Mouse (Mus musculus) brown adipose tissue, adult 24 weeks (tissue): ENCODE results near the gene Pdzd2. TPM values are rescaled to one million over a fixed set of nuclear protein-coding genes. Genes with fewer than 3 reads are reported as not detected.

Experiments
- H3K27ac ChIP-seq: fragments of 200-500 bp; replicated peaks from 2 replicates; pipeline ENCODE4 v1.5.1; 2012; ENCODE audit warnings: low read depth, mild to moderate bottlenecking, low read length
- H3K4me1 ChIP-seq: fragments of 200-500 bp; 2 replicates; pipeline ENCODE4 v1.6.1; 2012; ENCODE audit warnings: low read length, mixed read lengths; ENCODE audit not compliant: control insufficient read depth, insufficient read depth, insufficient read length
- H3K4me3 ChIP-seq: fragments of 200-500 bp; 2 replicates; pipeline ENCODE4 v1.5.1; 2012; ENCODE audit warnings: low read depth, mild to moderate bottlenecking, low read length, moderate library complexity; ENCODE audit not compliant: insufficient read depth
- polyA plus RNA-seq: library from polyadenylated mRNA; stranded (reverse); fragments of >200 nt; gene quantifications from 2 replicates; pipeline ENCODE4 v1.2.4, GENCODE M21; 2012; ENCODE audit not compliant: missing spikeins, insufficient read depth, insufficient read length

The Pdzd2 gene
- polyA plus RNA-seq, 1 experiment = 23.7 TPM

GRCm38 (mm10) chr15:12357459-12357858 lies 382.3 kb downstream of the Pdzd2 start:
- no peaks in the 10 kb centered on the region for H3K4me1 ChIP-seq
- H3K4me3 ChIP-seq = no peak overlapping the region
- H3K27ac ChIP-seq = no peak overlapping the region

- no peak overlapping the region for H3K27ac ChIP-seq
- H3K4me1 ChIP-seq = no peaks in the 10 kb centered on the region
- no peak overlapping the region for H3K4me3 ChIP-seq
Observed at GRCm38 (mm10) chr15:12355907-12356306, 383.8 kb downstream of the Pdzd2 start.

- H3K4me1 ChIP-seq = no peaks in the 10 kb centered on the region
- H3K27ac ChIP-seq = no peak overlapping the region
- no peak overlapping the region for H3K4me3 ChIP-seq
Observed at GRCm38 (mm10) chr15:12355261-12355660, 384.5 kb downstream of the Pdzd2 start.

GRCm38 (mm10) chr15:12354281-12354810 lies 385.4 kb downstream of the Pdzd2 start:
- Histone ChIP-seq H3K4me1 (no peaks in the 10 kb centered on the region), H3K27ac (no peak overlapping the region), H3K4me3 (no peak overlapping the region)

GRCm38 (mm10) chr15:12351470-12351869 lies 388.3 kb downstream of the Pdzd2 start:
- no peak overlapping the region for H3K4me3 ChIP-seq
- peaks cover 3% of the 10 kb centered on the region; the same call in 1 of the 2 replicates for H3K4me1 ChIP-seq
- no peak overlapping the region for H3K27ac ChIP-seq

- Histone ChIP-seq H3K27ac (no peak overlapping the region), H3K4me1 (peaks cover 3% of the 10 kb centered on the region; the same call in 1 of the 2 replicates), H3K4me3 (no peak overlapping the region)
Observed at GRCm38 (mm10) chr15:12349840-12350239, 389.9 kb downstream of the Pdzd2 start.

GRCm38 (mm10) chr15:12348950-12349349 lies 390.8 kb downstream of the Pdzd2 start:
- peaks cover 3% of the 10 kb centered on the region; the same call in 1 of the 2 replicates for H3K4me1 ChIP-seq
- H3K4me3 ChIP-seq = no peak overlapping the region
- no peak overlapping the region for H3K27ac ChIP-seq

GRCm38 (mm10) chr15:12346916-12347315 lies 392.8 kb downstream of the Pdzd2 start:
- Histone ChIP-seq H3K27ac (no peak overlapping the region), H3K4me3 (no peak overlapping the region), H3K4me1 (peaks cover 3% of the 10 kb centered on the region; the same call in 1 of the 2 replicates)

- no peak overlapping the region for H3K27ac ChIP-seq
- H3K4me3 ChIP-seq = no peak overlapping the region
- H3K4me1 ChIP-seq = peaks cover 4% of the 10 kb centered on the region; the same call in 1 of the 2 replicates
Observed at GRCm38 (mm10) chr15:12341401-12341758, 398.3 kb downstream of the Pdzd2 start.

- H3K4me1 ChIP-seq = peaks cover 5% of the 10 kb centered on the region; the same call in 1 of the 2 replicates
- H3K27ac ChIP-seq = no peak overlapping the region
- no peak overlapping the region for H3K4me3 ChIP-seq
Observed at GRCm38 (mm10) chr15:12340536-12341400, 399.0 kb downstream of the Pdzd2 start.

GRCm38 (mm10) chr15:12337779-12338137 lies 402.0 kb downstream of the Pdzd2 start:
- Histone ChIP-seq H3K27ac (no peak overlapping the region), H3K4me1 (peaks cover 10% of the 10 kb centered on the region), H3K4me3 (no peak overlapping the region)

- peaks cover 10% of the 10 kb centered on the region for H3K4me1 ChIP-seq
- no peak overlapping the region for H3K27ac ChIP-seq
- H3K4me3 ChIP-seq = no peak overlapping the region
Observed at GRCm38 (mm10) chr15:12337030-12337778, 402.5 kb downstream of the Pdzd2 start.

- Histone ChIP-seq H3K4me3 (no peak overlapping the region), H3K4me1 (peaks cover 18% of the 10 kb centered on the region), H3K27ac (0 out of 2 replicates have a peak overlapping the region, but pooled peaks have one; percentile 19)
Observed at GRCm38 (mm10) chr15:12334381-12334780, 405.3 kb downstream of the Pdzd2 start.

GRCm38 (mm10) chr15:12331300-12331699 lies 408.4 kb downstream of the Pdzd2 start:
- H3K4me3 ChIP-seq = no peak overlapping the region
- H3K27ac ChIP-seq = no peak overlapping the region
- H3K4me1 ChIP-seq = peaks cover 20% of the 10 kb centered on the region

- Histone ChIP-seq H3K4me1 (peaks cover 19% of the 10 kb centered on the region), H3K4me3 (no peak overlapping the region), H3K27ac (peak overlapping the region; percentile 26; the same call in 1 of the 2 replicates)
Observed at GRCm38 (mm10) chr15:12330892-12331291, 408.8 kb downstream of the Pdzd2 start.
